Mouse (Mus musculus): ENCODE data around the gene Cacna1a. TPM values are rescaled to one million over a fixed set of nuclear protein-coding genes. Genes with fewer than 3 reads are reported as not detected.

The Cacna1a gene
- polyA plus RNA-seq, 1 experiment from 2014 or later, result 15.7 TPM

GRCm38 (mm10) chr8:84682257-84682656 is 294.0 kb downstream of the Cacna1a start:
- 17% methylated on average over 2 of the region's 2 CpGs for WGBS (ENCODE audit: missing documents)
- peaks cover 98% of the 10 kb centered on the region for H3K79me2 ChIP-seq (ENCODE audit: inconsistent target)
- no peaks in the 10 kb centered on the region for H3K36me3 ChIP-seq (ENCODE audit: inconsistent target)
- H3K4me3 ChIP-seq (ENCODE audit: inconsistent target), result no peak overlapping the region
- H3K27ac ChIP-seq, result no peak overlapping the region

- Histone ChIP-seq H3K27ac (no peak overlapping the region), H3K79me2 (ENCODE audit: inconsistent target) (peaks cover 84% of the 10 kb centered on the region), H3K4me3 (ENCODE audit: inconsistent target) (no peak overlapping the region), H3K36me3 (ENCODE audit: inconsistent target) (no peaks in the 10 kb centered on the region)
- 85% methylated on average over 3 of the region's 3 CpGs for WGBS (ENCODE audit: missing documents)
Measured at GRCm38 (mm10) chr8:84684537-84684936, 296.3 kb downstream of the Cacna1a start.

- peaks cover 83% of the 10 kb centered on the region for H3K79me2 ChIP-seq (ENCODE audit: inconsistent target)
- H3K27ac ChIP-seq, result peak within 1 kb of the TSS; percentile 76
- H3K36me3 ChIP-seq (ENCODE audit: inconsistent target), result no peaks in the 10 kb centered on the region
- peak within 1 kb of the TSS; percentile 73 for H3K4me3 ChIP-seq (ENCODE audit: inconsistent target)
- 6% methylated on average over 18 of the region's 20 CpGs for WGBS (ENCODE audit: missing documents)
Measured at GRCm38 (mm10) chr8:84686191-84687002, 298.2 kb downstream of the Cacna1a start, which contains the start of gene Trmt1. Gene Trmt1 (plus strand): TSS chr8:84686307.

GRCm38 (mm10) chr8:84687003-84687704 is 298.9 kb downstream of the Cacna1a start:
- WGBS (ENCODE audit: missing documents), result under 1% methylated on average over 45 of the region's 62 CpGs

GRCm38 (mm10) chr8:84687705-84688100 is 299.5 kb downstream of the Cacna1a start, which contains the start of gene Nacc1:
Gene Nacc1 (minus strand): TSS chr8:84687862.
- under 1% methylated on average over 37 of the region's 37 CpGs for WGBS (ENCODE audit: missing documents)
- Histone ChIP-seq H3K27ac (peak within 1 kb of the TSS; percentile 76), H3K79me2 (ENCODE audit: inconsistent target) (peaks cover 70% of the 10 kb centered on the region), H3K4me3 (ENCODE audit: inconsistent target) (peak within 1 kb of the TSS; percentile 95), H3K36me3 (ENCODE audit: inconsistent target) (peaks cover 9% of the 10 kb centered on the region; the same call in 1 of the 2 replicates)

More at GRCm38 (mm10) chr8:84687003-84687704, 298.9 kb downstream of the Cacna1a start:
- Histone ChIP-seq H3K27ac (peak overlapping the region; percentile 76), H3K79me2 (ENCODE audit: inconsistent target) (peaks cover 75% of the 10 kb centered on the region), H3K36me3 (ENCODE audit: inconsistent target) (peaks cover 3% of the 10 kb centered on the region; the same call in 1 of the 2 replicates), H3K4me3 (ENCODE audit: inconsistent target) (peak overlapping the region; percentile 73)

GRCm38 (mm10) chr8:84689091-84689915 is 301.1 kb downstream of the Cacna1a start:
- Histone ChIP-seq H3K27ac (peak overlapping the region; percentile 33), H3K79me2 (ENCODE audit: inconsistent target) (peaks cover 54% of the 10 kb centered on the region), H3K36me3 (ENCODE audit: inconsistent target) (peaks cover 14% of the 10 kb centered on the region; the same call in 1 of the 2 replicates), H3K4me3 (ENCODE audit: inconsistent target) (peak overlapping the region; percentile 95)
- under 1% methylated on average over 44 of the region's 47 CpGs for WGBS (ENCODE audit: missing documents)

Other genes with a start within 250 kb of the Cacna1a start
- gene Cc2d1a, start 240.5 kb upstream of the Cacna1a start, polyA plus RNA-seq (2018), result 21.7 to 24.3 TPM (median 22.4 TPM) in 3 replicates
- gene 4930432K21Rik, start 240.4 kb upstream of the Cacna1a start, polyA plus RNA-seq (2018), result 0.41 to 0.82 TPM (median 0.47 TPM) in 3 replicates
- not detected in 3 replicates for gene Nanos3, start 203.2 kb upstream of the Cacna1a start, polyA plus RNA-seq (2018)
- gene Zswim4, start 151.4 kb upstream of the Cacna1a start, polyA plus RNA-seq (2018), result 5.1 to 8.7 TPM (median 7.9 TPM) in 3 replicates
- gene D8Ertd738e, start 138.7 kb upstream of the Cacna1a start, polyA plus RNA-seq (2018), result 203 to 260 TPM (median 230 TPM) in 3 replicates
- 2.2 to 7.5 TPM (median 6.1 TPM) in 3 replicates for gene Mri1, start 131.1 kb upstream of the Cacna1a start, polyA plus RNA-seq (2018)
- 15.6 to 41.2 TPM (median 24.1 TPM) in 3 replicates for gene Ccdc130, start 118.1 kb upstream of the Cacna1a start, polyA plus RNA-seq (2018)